Mouse (Mus musculus) urinary bladder, postnatal 25 days (tissue): Measurements from ENCODE around the gene Sass6.
A peak's percentile ranks its signal among the peaks of the same experiment; 100 is the strongest.
"Not testable (repeated sequence)": the region's sequence is repeated elsewhere in the genome, so short reads cannot be mapped to it uniquely, and the experiment has no call there.

Source experiments
- DNase-seq: peaks from one replicate; pipeline ENCODE4 v3.0.0; 2022; ENCODE audit warnings: low spot score

Sass6 gene

DNA sequence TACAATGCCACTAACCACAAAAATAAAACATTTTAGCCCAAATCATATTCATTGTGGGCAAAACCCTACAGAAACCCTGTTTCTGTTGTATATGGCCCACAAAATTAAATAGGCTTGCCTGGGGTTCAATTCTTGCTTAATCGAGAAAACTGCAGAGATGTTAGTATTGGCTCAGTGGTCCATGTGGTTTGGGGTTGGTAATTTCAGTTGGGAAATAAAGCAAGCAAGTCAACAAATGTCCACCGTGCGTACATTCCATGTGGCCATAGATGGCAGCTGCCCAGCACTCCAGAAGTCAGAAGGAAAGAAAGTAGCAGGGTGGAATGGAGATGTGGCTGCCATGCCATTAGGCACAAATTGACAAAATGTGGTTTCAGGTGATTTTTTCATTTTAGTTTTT is 38.2 kb downstream of the Sass6 start:
- no peak for DNase-seq

DNA sequence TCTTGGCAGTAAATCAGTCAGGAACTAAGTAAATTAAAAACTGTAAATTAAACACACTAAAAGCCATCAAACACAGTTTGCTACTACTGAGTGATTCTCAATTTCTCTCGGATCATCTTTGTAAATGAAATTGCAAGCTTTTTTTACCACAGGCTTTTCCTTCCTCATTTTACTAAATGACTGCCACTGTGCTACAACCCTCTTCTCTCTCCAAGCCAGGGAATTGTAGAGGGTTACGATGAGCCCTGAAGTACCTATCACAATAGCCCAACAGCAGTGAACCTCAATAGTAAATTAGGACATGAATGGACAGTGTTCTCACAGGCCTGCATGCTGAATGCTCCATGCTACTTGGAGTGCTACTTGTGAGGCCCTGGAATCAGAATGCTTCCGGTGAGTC is 39.3 kb downstream of the Sass6 start:
- DNase-seq = no peak

GRCm38 (mm10) chr3:116634853-116635252 is 40.1 kb downstream of the Sass6 start:
- no peak for DNase-seq

- no peak for DNase-seq
These were observed 41.0 kb downstream of the Sass6 start for GRCm38 (mm10) chr3:116635799-116636198.

- DNase-seq = no peak
These were observed 43.1 kb downstream of the Sass6 start for GRCm38 (mm10) chr3:116637693-116638476.

- no peak for DNase-seq
These were observed 43.8 kb downstream of the Sass6 start for GRCm38 (mm10) chr3:116638572-116638971.

- no peak for DNase-seq
These were observed 45.2 kb downstream of the Sass6 start for GRCm38 (mm10) chr3:116640024-116640423.

- no peak for DNase-seq
These were observed 47.1 kb downstream of the Sass6 start for GRCm38 (mm10) chr3:116641811-116642371.

DNA sequence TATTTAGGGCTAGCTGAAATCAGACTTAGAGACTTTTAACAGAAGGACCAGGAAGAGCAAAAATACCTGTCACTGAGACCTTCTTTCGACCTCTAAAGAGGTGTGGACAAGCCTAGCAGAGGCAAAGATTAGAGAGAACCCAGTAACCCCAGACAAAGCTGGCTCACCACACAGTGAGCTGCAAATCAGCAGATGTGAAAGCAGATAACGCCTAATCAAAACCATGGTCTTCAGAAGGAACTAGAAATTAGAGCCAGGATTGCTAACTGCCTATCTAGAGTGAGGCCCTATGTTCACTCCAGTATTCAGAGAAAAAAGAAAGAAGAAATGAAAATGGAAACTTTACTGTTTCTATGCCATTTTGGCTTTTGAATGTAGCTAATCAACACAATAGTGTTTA is 47.6 kb downstream of the Sass6 start:
- DNase-seq = no peak

GRCm38 (mm10) chr3:116646387-116646786 is 51.6 kb downstream of the Sass6 start:
- DNase-seq = no peak

GRCm38 (mm10) chr3:116648805-116649204 is 54.0 kb downstream of the Sass6 start:
- no peak for DNase-seq

DNA sequence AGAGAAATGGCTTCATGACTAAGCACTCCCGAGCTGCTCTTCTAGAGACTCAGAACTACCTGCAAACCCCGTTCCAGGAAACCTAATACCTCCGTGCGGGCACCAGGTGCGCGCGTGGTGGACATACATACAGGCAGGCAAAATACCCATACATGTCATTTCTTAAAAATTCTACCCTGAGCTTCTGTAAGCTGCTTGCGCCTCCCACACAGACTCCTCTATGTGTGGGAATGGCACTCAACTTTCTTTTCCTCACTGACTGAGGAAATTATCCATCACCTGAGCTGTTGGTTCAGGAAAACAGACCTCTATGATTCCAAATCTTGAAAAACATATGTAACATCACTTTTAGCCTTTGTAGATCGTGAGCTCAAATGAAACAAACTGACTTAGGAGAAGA is 55.9 kb downstream of the Sass6 start:
- no peak for DNase-seq

DNA sequence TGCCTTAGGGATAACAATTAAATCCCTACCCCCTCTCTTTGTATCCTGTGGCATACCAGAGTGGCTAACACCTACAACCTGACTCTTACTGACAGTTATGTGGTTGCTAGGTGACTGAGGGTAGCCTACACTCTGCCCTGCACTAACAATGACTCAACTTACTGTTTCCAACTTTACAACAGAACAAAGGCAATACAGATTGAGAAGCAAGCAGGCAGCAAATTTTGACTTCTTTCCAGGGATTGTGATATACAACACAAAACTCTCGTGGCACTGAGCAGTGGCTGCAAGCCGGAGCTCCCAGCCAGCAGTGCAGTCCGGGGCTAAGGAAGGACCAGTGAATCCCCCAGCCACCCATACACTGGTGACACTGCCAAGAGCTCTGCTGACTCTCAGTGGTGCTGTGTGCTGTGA is 57.3 kb downstream of the Sass6 start:
- DNase-seq = no peak

DNA sequence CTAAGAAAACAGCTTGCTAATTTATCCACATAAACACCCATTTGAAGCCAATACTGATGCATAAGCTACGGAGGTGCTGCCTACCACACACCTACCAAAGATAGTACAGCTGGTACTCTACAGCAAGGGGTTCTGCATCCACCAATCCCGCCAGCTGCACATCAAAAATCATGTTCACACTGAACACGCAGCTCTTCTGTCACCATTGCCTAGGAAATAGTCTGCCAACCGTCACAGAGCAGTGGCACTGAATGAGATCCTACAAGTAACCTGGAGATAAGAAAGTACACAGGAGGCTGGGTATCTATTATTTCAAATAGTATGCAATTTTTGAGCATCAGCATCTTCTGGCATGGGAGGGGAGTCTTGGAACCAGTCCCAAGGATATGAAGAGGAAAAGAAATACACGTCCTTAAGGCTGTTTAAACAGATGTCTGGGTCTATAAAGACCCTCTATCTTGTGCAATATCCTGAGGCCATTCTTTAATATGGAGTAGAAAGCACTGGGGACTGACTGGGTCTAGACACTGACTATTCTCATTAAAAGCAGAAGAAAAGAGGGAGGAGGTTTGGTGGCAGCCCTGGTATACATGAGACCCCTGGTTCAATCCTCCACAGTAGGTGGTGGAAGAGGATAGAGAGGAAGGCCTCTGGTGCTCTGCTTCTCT is 58.6 kb downstream of the Sass6 start:
- no peak for DNase-seq

DNA sequence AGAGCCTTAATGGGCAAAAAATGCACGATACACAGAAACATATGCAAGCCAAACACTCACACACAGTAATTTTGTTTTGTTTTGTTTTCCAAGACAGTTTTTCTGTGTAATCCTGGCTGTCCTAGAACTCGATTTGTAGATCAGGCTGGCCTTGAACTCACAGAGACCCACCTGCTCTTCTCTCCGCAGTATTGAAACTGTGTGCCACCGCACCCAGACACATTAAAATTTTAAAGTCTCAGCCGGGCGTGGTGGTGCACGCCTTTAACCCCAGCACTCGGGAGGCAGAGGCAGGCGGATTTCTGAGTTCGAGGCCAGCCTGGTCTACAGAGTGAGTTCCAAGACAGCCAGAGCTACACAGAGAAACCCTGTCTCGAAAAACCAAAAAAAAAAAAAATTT is 59.3 kb downstream of the Sass6 start:
- DNase-seq = not testable (repeated sequence)

DNA sequence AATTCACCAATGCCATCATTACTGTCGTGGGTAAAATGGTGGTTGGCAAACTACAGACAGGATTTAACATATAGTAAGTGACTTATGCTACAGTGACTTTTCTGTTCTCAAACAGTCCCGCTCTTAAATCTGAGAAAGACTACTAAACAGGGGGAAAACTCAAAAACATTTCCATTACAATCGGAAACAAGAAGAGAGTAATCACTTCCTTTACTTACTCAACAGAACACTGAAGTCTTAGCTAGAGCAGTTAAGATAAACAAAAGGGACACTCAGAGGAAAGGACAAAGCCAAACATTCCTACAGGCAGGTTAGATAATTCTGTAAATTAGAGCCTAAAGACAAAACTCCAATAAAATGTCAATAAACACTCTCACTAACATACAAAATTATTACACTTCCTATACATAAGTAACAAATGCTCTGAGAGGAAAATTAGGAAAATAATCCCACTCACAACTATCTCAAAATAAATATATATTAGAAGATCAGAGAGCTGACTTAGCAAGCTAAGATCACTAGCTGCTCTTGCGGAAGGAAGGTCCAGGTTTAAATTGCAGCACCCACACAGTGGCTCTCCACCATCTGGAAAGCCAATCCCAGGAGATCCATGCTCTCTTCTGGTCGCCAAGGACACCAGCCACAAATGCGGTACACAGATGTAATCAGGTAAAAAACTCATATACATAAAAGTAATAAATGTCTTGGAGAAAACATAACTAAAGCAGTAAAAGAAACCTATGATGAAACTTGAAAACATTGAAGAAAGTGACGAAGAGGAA is 61.6 kb downstream of the Sass6 start:
- no peak for DNase-seq

DNA sequence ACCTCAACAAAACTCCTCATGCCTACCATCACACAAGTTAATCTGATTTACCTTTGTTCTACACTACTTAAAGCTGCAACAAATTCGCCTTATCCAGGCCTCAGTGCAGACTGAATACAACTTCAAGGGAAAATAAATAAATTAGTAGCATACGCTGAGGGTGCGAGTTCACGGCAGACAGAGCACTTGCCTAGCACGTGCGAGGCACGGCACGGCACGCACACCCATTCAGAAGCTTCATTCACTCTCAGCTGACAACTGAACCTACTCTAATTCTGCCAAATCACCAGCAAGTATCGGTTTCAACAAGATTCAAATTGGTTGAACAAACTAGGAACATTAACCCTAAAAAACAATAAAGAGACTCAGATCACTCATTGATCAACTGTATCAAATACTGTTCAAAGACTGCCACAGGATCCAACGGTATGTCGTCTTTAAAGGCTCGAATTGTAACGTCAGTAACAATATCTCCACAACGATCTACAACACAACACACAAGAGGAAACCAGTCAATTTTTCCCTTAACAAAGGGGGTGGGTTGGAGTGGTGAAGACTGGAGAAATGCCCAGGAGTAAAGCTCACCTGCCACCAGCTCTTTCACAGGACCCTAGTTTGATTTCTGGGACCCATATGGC is 64.3 kb downstream of the Sass6 start:
- DNase-seq = no peak

DNA sequence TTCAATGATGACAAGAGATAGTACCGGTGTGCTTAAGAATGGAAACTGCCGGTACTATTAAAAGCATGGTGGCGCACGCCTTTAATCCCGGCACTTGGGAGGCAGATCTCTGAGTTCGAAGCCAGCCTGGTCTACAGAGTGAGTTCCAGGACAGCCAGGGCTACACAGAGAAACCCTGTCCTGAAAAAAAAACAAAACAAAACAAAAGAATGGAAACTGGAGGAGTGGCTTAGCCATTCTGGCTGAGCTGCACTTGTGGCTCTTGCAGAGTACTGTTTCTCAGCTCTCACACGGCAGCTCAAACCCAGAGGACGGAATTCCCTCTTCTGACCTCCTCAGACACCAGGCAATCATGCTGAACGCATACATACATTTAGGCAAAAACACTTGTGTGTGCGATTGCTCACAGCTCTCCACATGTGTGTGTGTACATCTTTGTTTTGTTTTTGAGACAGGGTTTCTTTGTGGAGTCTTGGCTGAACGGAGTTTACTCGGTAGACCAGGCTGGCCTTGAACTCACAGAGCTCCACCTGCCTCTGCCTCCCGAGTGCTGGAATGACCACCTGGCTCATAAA is 65.2 kb downstream of the Sass6 start:
- DNase-seq = no peak

GRCm38 (mm10) chr3:116661288-116661869 is 66.6 kb downstream of the Sass6 start:
- DNase-seq = no peak

DNA sequence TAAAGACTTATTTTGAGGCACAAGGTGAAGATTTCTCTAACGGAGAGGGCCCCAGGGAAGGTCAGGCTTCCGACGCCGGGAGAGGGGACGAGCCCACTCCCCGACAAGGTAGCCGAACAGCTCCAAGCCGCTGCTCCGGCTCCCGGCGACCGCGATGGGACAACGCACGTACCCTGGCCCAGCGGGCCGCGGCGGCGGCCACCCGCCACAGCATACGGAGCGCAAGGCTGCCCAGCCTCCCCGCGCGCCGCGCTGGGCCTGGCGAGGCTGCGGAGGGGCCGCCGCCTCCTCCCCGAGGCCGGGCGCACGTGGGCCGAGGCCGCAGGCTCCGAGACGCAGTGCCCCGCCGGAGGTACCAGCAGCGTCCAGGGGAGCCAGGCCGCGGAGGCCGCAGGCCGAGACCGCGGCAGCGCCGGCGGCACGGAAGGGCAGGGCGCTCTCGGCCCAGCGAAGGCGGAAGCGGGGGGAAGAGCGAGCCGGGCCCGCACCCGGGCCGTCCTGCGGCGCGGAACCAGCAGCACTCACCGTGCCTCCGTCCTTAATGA is 67.2 kb downstream of the Sass6 start:
- DNase-seq = no peak

DNA sequence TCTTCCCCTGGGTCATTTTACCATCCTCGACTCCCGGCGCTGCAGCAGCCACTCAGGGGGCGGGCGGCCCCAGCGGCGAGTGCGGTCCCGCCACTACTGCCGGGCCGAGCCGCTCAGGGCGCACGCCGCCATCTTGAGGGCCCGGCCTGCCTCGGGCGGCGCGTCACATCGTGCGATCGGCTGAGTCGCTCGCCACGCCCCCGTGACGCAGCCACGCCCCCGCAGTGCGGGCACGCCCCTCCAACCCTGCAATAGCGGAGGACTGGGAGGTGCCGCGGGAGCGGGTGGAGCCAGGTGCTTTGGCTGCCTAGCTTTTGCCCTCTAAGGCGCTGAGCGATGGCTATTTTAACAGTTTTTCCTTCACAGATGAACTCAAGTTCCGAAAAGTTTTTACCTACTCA is 67.7 kb downstream of the Sass6 start, which contains the start of gene Mfsd14a:
Mfsd14a (minus strand) TSS at position 215 of the 401 bp plus-strand sequence.
- DNase-seq = peak; percentile 100
